Mouse (Mus musculus) E14TG2a.4 (cell line): ENCODE data around the gene Obscn.

ENCODE experiments used
- H3K27me3 ChIP-seq: 2 replicates; pipeline ENCODE4 v1.6.1; 2014; ENCODE audit warnings: low read length, control low read depth; ENCODE audit not compliant: insufficient read depth
- H3K36me3 ChIP-seq: 2 replicates; pipeline ENCODE4 v1.6.1; 2014; ENCODE audit warnings: low read length, control low read depth; ENCODE audit not compliant: insufficient read depth
- H3K4me1 ChIP-seq: replicated peaks from 2 replicates; pipeline ENCODE4 v1.6.1; 2014; ENCODE audit warnings: low read depth, low read length, control low read depth
- H3K4me3 ChIP-seq: replicated peaks from 2 replicates; pipeline ENCODE4 v1.5.1; 2014; ENCODE audit warnings: mild to moderate bottlenecking, low read length
- H3K9me3 ChIP-seq: 2 replicates; pipeline ENCODE4 v1.6.1; 2014; ENCODE audit warnings: low read length, control low read depth
- CTCF ChIP-seq: conservative IDR thresholded peaks from 2 replicates; pipeline ENCODE4 v1.5.1; 2014; ENCODE audit warnings: low read length
- NANOG ChIP-seq: IDR thresholded peaks from 2 replicates; pipeline ENCODE4 v1.6.1; 2014; ENCODE audit warnings: borderline replicate concordance, low read length, mixed read lengths
- POU5F1 ChIP-seq: IDR thresholded peaks from 2 replicates; pipeline ENCODE4 v1.6.1; 2014; ENCODE audit warnings: low read length, borderline replicate concordance

The Obscn gene

GRCm38 (mm10) chr11:58961364-58962177 is 174.6 kb downstream of the Obscn start:
- no peak for TF ChIP-seq CTCF
- H3K4me3 ChIP-seq: peak overlapping the region; percentile 70
- H3K36me3 ChIP-seq: peaks cover 13% of the 10 kb centered on the region
- peaks cover 48% of the 10 kb centered on the region for H3K4me1 ChIP-seq
- peaks cover 72% of the 10 kb centered on the region for H3K27me3 ChIP-seq
- peaks cover 7% of the 10 kb centered on the region for H3K9me3 ChIP-seq

GRCm38 (mm10) chr11:58959921-58960465 is 176.2 kb downstream of the Obscn start:
- peaks cover 72% of the 10 kb centered on the region for H3K27me3 ChIP-seq
- H3K4me1 ChIP-seq: peaks cover 46% of the 10 kb centered on the region
- peak overlapping the region; percentile 70 for H3K4me3 ChIP-seq
- TF ChIP-seq POU5F1 (no peak), CTCF (no peak), NANOG (no peak)
- H3K36me3 ChIP-seq: peaks cover 20% of the 10 kb centered on the region
- H3K9me3 ChIP-seq: peaks cover 7% of the 10 kb centered on the region

- peaks cover 7% of the 10 kb centered on the region for H3K9me3 ChIP-seq
- H3K4me3 ChIP-seq: peak overlapping the region; percentile 70
- peaks cover 69% of the 10 kb centered on the region for H3K27me3 ChIP-seq
- peaks cover 40% of the 10 kb centered on the region for H3K4me1 ChIP-seq
- TF ChIP-seq NANOG (no peak), CTCF (no peak), POU5F1 (no peak)
- peaks cover 20% of the 10 kb centered on the region for H3K36me3 ChIP-seq
Observed at GRCm38 (mm10) chr11:58959186-58959825, 176.9 kb downstream of the Obscn start.

DNA sequence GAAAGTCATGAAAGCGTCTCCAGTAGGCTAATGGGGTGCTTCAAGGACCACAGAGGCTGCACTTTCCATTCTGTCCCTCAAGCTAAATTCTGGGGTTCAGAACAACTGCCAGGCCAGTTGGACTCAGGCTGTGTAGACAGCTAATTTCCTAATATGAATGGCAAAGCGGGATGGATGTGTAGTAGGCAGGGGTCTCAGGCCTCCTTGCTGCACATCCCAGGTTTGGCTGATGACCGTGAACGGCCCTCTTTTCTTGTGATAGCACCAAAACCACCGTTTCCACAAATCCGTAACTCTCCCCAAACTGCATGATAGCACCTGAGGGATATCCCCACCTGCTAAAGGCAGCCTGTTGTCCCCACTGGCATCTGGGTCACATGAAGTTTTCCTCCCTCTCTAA is 177.7 kb downstream of the Obscn start:
- no peak for TF ChIP-seq POU5F1
- no peak for TF ChIP-seq CTCF
- TF ChIP-seq NANOG: no peak
- Histone ChIP-seq H3K4me1 (peaks cover 35% of the 10 kb centered on the region), H3K36me3 (peaks cover 20% of the 10 kb centered on the region), H3K4me3 (no peak overlapping the region), H3K9me3 (peaks cover 7% of the 10 kb centered on the region), H3K27me3 (peaks cover 65% of the 10 kb centered on the region)

GRCm38 (mm10) chr11:58957226-58957914 is 178.8 kb downstream of the Obscn start:
- TF ChIP-seq POU5F1 (no peak), CTCF (no peak), NANOG (no peak)

DNA sequence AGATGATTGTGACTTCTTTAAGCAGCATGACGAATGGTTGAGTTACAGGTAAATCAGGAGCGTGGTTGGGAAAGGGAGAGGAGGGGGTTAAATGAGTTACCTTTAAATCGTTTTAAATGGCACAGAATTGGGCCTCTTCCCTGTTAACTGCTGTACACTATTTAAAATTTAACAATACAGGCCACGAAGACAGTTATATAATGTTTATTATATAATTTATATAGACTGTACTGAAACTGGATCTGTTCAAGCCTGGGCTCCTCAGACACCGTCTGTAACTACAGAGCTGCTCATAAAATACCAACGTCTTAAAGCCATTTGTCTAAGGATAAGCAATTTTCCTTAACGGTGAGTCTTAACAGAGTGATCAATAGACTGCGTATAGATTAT is 180.3 kb downstream of the Obscn start:
- TF ChIP-seq POU5F1: no peak
- no peak for TF ChIP-seq NANOG
- no peak for TF ChIP-seq CTCF
- Histone ChIP-seq H3K4me1 (peaks cover 28% of the 10 kb centered on the region), H3K4me3 (peak overlapping the region; percentile 84), H3K27me3 (peaks cover 53% of the 10 kb centered on the region), H3K36me3 (peaks cover 20% of the 10 kb centered on the region), H3K9me3 (no peaks in the 10 kb centered on the region)

More at GRCm38 (mm10) chr11:58957226-58957914, 178.8 kb downstream of the Obscn start:
- Histone ChIP-seq H3K9me3 (peaks cover 7% of the 10 kb centered on the region), H3K36me3 (peaks cover 20% of the 10 kb centered on the region), H3K27me3 (peaks cover 57% of the 10 kb centered on the region), H3K4me1 (peaks cover 32% of the 10 kb centered on the region), H3K4me3 (no peak overlapping the region)

DNA sequence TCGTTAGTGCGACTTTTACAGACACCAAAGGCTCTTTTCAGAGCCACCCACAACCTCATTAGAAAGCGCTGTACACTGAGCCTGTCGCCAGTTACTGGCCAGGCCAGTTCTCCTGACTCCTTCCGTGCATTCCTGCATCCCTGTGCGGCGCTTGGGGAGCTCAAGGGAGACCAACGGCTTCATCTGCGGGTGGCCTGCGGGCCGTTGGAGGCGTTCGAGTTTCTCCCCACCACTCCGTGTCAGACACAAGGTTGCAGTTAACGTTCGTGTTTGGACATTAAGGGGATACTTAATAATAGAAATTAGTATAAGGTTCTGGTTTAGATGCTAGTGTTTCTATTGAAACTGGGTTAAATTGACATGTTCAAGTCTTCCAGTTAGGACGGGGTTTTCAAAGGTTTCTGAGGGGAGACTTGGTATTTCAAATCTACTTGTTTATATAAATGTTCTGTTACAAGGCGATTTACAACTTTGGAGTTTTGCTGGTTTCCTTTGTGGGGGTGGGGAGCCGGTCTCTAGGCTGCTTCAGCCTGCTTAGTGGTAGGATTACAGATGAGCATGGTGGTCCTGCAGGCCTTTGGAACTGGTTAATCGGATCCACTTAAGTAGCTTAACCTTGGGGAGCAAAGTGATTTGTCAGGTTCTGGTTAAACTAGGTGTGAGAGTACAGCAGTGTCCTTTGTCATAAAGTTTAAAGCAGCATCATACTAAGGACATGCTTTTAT is 180.9 kb downstream of the Obscn start:
- Histone ChIP-seq H3K27me3 (peaks cover 54% of the 10 kb centered on the region), H3K9me3 (no peaks in the 10 kb centered on the region), H3K4me1 (peaks cover 28% of the 10 kb centered on the region), H3K36me3 (peaks cover 20% of the 10 kb centered on the region), H3K4me3 (peak overlapping the region; percentile 84)
- TF ChIP-seq NANOG (no peak), CTCF (no peak), POU5F1 (no peak)
